Mouse (Mus musculus): ENCODE data around the gene Celf5. TPM values are rescaled to one million over a fixed set of nuclear protein-coding genes. Genes with fewer than 3 reads are reported as not detected.

The Celf5 gene
- total RNA-seq (2015) (0.10 TPM in 1 of 2 replicates, not detected in the other), total RNA-seq (2017) (not detected in 2 replicates)

GRCm38 (mm10) chr10:81482533-81482889, at the start of gene Celf5:
TSS of gene Celf5 (minus strand) at chr10:81482709.
- peak; percentile 52 for ATAC-seq (replicated peaks; ENCODE audit: poor library complexity)

GRCm38 (mm10) chr10:81526779-81527178, 44.3 kb upstream of the Celf5 start:
- peak; percentile 59 for ATAC-seq (replicated peaks; ENCODE audit: poor library complexity)

- peak; percentile 41 for ATAC-seq (replicated peaks; ENCODE audit: poor library complexity)
Observed at GRCm38 (mm10) chr10:81525017-81525694, 42.6 kb upstream of the Celf5 start.

GRCm38 (mm10) chr10:81524051-81524605, 41.6 kb upstream of the Celf5 start, which contains the start of gene Gna15:
TSS of gene Gna15 (minus strand) at chr10:81524225.
- ATAC-seq (replicated peaks; ENCODE audit: poor library complexity), result peak; percentile 49

- ATAC-seq (replicated peaks; ENCODE audit: poor library complexity), result 0 out of 2 replicates have a peak, but pooled peaks have one; percentile 2
Observed at GRCm38 (mm10) chr10:81523570-81523969, 41.1 kb upstream of the Celf5 start.

GRCm38 (mm10) chr10:81523142-81523541, 40.6 kb upstream of the Celf5 start:
- no peak for ATAC-seq (replicated peaks; ENCODE audit: poor library complexity)

GRCm38 (mm10) chr10:81519978-81520365, 37.5 kb upstream of the Celf5 start:
- ATAC-seq (replicated peaks; ENCODE audit: poor library complexity), result peak; percentile 2; the same call in 1 of the 2 replicates

- peak; percentile 57 for ATAC-seq (replicated peaks; ENCODE audit: poor library complexity)
Observed at GRCm38 (mm10) chr10:81519227-81519977, 36.9 kb upstream of the Celf5 start.

GRCm38 (mm10) chr10:81518546-81518945, 36.0 kb upstream of the Celf5 start:
- peak; percentile 55 for ATAC-seq (replicated peaks; ENCODE audit: poor library complexity)

- ATAC-seq (replicated peaks; ENCODE audit: poor library complexity), result peak; percentile 36
Observed at GRCm38 (mm10) chr10:81517227-81517626, 34.7 kb upstream of the Celf5 start.

GRCm38 (mm10) chr10:81513798-81514197, 31.3 kb upstream of the Celf5 start:
- ATAC-seq (replicated peaks; ENCODE audit: poor library complexity), result no peak

GRCm38 (mm10) chr10:81510246-81510810, 27.8 kb upstream of the Celf5 start:
- no peak for ATAC-seq (replicated peaks; ENCODE audit: poor library complexity)

- no peak for ATAC-seq (replicated peaks; ENCODE audit: poor library complexity)
Observed at GRCm38 (mm10) chr10:81507691-81508489, 25.4 kb upstream of the Celf5 start.

- ATAC-seq (replicated peaks; ENCODE audit: poor library complexity), result no peak
Observed at GRCm38 (mm10) chr10:81507095-81507494, 24.6 kb upstream of the Celf5 start.

GRCm38 (mm10) chr10:81505016-81505664, 22.6 kb upstream of the Celf5 start:
- peak; percentile 36 for ATAC-seq (replicated peaks; ENCODE audit: poor library complexity)

- ATAC-seq (replicated peaks; ENCODE audit: poor library complexity), result peak; percentile 55
Observed at GRCm38 (mm10) chr10:81502658-81503057, 20.1 kb upstream of the Celf5 start.

- no peak for ATAC-seq (replicated peaks; ENCODE audit: poor library complexity)
Observed at GRCm38 (mm10) chr10:81501863-81502262, 19.4 kb upstream of the Celf5 start.

GRCm38 (mm10) chr10:81500032-81500431, 17.5 kb upstream of the Celf5 start, which contains the start of gene S1pr4:
TSS of gene S1pr4 (minus strand) at chr10:81500132.
- ATAC-seq (replicated peaks; ENCODE audit: poor library complexity), result no peak

- peak; percentile 17 for ATAC-seq (replicated peaks; ENCODE audit: poor library complexity)
Observed at GRCm38 (mm10) chr10:81499250-81499901, 16.9 kb upstream of the Celf5 start.
